Mouse (Mus musculus): Measurements from ENCODE around the gene Itga8.

- TF ChIP-seq CTCF (IDR thresholded peaks at IDR 0.05; ENCODE audit: extremely low read depth, insufficient read depth, insufficient read length, insufficient replicate concordance) (no peak), POLR2A (IDR thresholded peaks at IDR 0.05; ENCODE audit: low read depth, low read length) (no peak)
Measured at GRCm38 (mm10) chr2:12085492-12085891, 216.2 kb downstream of the Itga8 start.
